Mouse (Mus musculus) kidney, adult 9 months (tissue): ENCODE measurements around the gene Hsf3.
A peak's percentile ranks its signal among the peaks of the same experiment; 100 is the strongest.
"Not testable (repeated sequence)": the region's sequence is repeated elsewhere in the genome, so short reads cannot be mapped to it uniquely, and the experiment has no call there.

ENCODE experiments used
- DNase-seq: peaks from one replicate; pipeline ENCODE4 v3.0.0; 2022

Hsf3 gene

DNA sequence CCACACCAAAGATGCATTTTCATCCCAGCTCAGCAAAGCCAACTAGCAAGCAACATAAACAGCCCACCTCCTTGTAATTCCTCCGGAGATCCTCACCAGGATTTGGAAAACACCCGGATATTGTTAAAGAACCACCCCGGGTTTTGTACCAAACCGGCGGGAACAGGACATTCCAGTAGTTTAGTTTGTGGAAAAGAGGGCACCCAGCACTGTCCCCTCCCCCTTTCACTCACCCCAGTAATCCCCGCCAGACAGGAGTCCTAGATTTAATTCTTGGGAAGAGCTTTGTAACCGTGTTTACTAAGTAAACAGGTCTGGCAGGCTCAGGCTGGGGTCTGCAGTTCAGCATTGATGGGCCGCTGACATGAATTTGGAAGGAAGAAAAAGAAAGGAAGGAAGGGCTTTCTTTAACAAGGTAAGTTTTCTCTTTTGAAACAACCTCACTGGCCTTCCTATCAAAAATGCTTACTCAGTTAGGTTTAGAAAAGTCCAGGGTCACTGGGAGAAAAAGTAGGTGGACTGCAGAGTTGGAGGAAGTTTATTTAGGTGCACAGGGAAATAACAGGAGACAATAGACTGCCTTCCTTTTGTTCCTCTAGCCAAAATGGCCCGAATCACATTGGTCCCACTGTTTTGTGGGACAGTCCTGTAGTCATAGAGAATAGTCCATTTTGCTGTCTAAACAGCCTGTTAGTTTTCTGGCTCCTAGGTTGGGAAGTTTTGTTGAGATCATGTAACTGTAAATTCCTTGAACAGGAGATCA, at the start of gene Hsf3:
Gene Hsf3, minus strand, starts transcription at position 94 of the 763 bp plus-strand sequence.
- peak; percentile 19 for DNase-seq

DNA sequence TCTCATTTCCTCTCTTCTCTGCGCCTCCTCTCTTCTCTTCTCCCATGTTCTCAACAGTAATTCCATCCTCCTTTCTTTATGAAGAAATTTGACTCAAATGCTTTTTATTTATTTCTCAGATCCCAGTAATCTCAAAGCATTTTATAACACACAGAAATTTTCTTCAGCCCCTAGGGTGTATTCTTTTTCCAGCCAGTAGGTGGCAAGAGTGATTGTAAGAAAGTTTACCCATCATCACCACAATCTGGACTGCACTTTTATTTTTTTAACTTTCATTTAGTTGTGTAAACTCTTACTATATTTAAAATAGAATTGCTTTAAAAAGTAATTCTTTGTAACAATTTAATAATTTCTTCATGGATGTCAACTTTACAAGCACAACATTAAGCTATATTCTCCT, 45.5 kb upstream of the Hsf3 start:
- DNase-seq = peak; percentile 0

DNA sequence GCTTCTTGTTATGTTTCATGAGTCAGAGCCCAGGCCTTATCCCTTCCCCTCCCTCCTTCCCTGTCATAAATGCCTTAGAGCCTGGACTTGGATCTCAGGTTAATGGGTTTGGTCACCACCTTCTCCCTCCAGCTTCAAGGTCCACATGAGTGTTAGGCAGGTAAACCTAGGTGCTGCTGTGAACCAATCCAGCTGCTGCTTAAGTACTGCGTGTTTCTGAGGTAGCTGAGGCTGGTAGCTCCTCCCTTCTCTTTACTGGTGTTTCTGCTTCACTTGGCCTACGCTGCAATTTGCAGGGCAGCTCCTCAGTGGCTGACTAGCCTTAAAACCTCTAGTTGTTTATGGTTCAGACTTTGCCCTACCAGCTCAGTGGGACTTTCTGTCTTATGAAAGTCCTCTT, 945 bp downstream of the Hsf3 start, which contains the start of gene Heph:
Gene Heph, plus strand, starts transcription at position 211 of the 400 bp plus-strand sequence.
- DNase-seq = peak; percentile 10

DNA sequence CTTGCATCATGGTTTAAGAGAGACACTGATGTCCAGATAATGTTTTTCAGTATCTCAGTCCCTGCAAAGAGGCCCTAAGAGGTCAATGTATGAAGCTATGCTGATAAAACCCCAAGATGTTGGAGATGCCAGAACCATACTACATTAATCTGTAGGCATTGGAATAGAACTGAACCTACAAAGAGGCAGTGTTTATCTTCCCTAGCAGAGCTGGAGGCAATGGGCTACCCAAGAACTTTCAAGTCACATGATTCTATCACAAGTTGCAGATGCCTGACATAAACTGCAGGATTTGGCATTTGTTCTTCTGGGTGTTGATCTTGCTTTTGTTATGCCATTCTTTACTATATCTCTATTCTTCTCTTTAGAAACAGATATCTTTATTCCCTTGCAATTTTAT, 36.7 kb downstream of the Hsf3 start:
- no peak for DNase-seq

DNA sequence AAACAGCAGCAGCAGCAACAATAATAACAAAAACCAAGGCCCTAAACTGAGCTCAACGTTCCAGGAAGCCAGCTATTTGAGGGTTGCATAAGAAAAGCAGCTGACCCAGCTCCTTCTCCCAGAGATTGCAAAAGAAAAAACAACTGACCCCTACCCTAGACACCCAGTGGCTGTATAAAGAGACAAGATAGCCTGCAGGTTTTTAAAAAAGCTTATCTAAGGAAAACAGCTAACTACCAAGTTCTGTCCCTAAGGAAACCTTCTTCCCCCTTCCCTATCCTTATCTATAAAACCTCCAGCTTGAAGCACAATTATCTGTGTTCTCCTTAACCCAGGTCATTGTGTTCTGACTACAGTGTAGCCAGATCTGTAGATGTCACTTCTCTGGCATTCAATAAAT, 38.4 kb downstream of the Hsf3 start:
- no peak for DNase-seq

DNA sequence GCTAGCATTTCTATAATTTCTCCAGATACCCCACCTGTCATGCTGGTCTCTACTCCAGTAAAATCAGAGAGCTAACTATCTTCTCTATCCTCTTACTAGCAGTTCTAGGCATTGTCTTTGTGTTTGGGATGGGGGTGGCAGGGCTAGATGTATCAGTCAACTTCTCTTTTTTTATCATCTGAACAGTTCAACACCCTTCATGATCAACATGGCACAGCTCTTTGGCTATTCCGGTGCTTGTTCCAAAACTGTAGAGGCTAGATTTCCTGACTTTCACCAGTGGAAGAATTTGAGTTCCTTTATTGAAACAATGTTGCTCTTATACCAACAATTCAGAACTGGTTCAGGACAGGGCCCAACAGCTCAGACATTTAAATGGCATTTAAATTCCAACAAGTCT, 39.1 kb downstream of the Hsf3 start:
- DNase-seq = no peak

DNA sequence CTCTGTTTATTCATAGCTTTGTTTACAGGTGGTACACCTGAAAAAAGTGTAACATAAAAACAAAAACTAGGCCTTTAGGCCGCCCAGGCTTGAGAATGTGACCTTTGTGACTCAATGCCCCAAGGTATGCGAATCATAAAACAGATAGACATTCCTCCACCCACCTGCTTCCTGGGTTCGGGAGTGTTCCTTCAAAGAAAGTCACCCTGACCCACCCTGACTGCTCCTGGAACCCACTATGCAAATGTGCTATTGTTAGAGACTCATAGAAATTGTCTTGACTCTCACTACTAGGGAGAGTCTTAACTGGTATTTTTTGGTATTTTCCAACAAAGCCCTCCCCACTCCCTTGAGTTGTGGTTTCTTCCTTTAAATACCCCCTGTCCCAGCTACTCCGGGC, 40.7 kb downstream of the Hsf3 start:
- DNase-seq = not testable (repeated sequence)

DNA sequence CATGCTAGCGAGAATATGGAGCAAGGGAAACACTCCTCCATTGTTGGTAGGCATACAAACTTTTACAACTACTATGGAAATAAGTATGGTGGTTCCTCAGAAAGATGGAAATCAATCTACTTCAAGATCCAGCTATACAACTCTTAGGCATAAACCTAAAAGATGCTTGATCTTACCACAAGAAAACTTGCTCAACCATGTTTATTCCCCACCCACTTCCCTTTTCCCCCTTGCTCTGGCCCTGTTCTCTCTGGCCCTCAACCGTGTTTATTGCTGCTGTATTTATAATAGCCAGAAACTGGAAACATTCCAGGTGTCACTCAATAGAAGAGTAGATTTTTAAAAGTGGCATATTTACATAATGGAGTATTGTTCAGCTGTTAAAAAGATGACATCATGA, 117.0 kb downstream of the Hsf3 start:
- no peak for DNase-seq

DNA sequence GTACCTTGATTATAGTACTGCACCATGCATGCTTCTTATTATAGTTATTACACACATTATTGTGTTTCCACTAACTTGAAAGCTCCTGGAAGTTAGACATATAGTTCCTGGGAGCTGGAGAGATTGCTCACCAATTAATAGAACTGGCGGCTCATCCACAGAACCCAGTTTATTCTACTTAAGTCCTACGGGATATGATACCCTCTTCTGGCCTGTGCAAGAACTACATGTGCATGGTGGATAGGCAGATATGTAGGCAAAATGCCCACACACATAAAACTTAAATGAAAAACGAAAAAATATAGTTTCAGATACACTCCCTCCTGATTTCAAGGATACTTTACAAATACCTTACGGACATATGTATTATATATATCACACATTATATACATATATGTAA, 126.3 kb downstream of the Hsf3 start:
- DNase-seq = peak; percentile 2

DNA sequence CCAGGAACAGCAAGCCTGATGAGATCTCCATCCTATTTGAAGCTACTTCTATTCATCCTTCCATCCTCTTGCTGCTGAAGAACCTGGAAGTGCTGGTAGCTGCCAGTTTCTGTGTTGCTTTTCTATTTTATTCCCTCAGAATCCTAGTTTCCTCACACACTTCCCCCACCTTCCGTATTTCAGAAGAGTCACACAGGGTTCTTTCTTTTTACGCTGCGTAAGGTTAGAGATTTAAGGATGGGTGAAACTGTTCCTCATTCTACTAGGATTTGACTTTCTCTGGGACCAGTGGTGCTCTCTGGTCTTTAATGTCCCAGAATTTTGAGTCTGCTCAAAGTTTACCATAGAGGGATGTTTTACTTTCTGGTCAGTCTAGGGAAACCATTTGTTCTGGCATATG, 162.8 kb downstream of the Hsf3 start, which contains the start of gene Vsig4:
Gene Vsig4, minus strand, starts transcription at position 101 of the 400 bp plus-strand sequence.
- DNase-seq = no peak

DNA sequence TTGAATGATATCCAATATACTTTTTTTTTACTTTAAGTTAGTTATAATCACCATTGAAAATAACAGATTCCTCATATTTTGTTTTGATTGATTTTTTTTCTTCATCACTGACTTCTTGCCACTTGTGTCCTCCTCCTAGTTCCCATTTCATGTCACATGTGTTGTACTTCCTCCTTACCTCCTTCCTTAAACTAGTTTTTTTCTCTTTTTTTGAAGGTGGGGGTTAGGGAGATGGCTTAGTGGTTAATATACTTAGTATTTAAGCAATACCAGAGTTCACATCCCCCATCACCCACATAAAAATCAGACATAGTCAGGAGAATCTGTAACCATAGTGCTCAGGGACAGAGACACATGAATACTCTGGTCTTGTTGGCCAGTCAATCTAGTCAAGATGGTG, 199.6 kb downstream of the Hsf3 start:
- no peak for DNase-seq
